Mouse (Mus musculus) monocyte, adult 5-6 weeks (primary cell): ENCODE data around the gene Ttc25. TPM values are rescaled to one million over a fixed set of nuclear protein-coding genes. Genes with fewer than 3 reads are reported as not detected.
"Not testable (repeated sequence)": the region's sequence is repeated elsewhere in the genome, so short reads cannot be mapped to it uniquely, and the experiment has no call there.

Source experiments
- ATAC-seq: fragments of 153-309, 156-312 bp; replicated peaks from 2 replicates; pipeline ENCODE4 v1.8.0; 2017; ENCODE audit warnings: mild to moderate bottlenecking; ENCODE audit not compliant: low TSS enrichment, insufficient number of reproducible peaks, severe bottlenecking, poor library complexity, low FRiP score
- total RNA-seq: library from RNA; stranded (forward); fragments of 200-1000, 200-491, 200-594 nt; gene quantifications from 3 replicates; pipeline ENCODE4 v1.2.3, GENCODE M21; 2017

Gene Ttc25
- total RNA-seq, 1 experiment from 2014 or later, result not detected

- no peak for ATAC-seq
Observed at GRCm38 (mm10) chr11:100564703-100565102, 19.3 kb downstream of the Ttc25 start.

- ATAC-seq, result no peak
Observed at GRCm38 (mm10) chr11:100567229-100567628, 21.8 kb downstream of the Ttc25 start.

GRCm38 (mm10) chr11:100567815-100568245 is 22.4 kb downstream of the Ttc25 start:
- no peak for ATAC-seq

- ATAC-seq, result no peak
Observed at GRCm38 (mm10) chr11:100568692-100569091, 23.3 kb downstream of the Ttc25 start.

GRCm38 (mm10) chr11:100569789-100570188 is 24.4 kb downstream of the Ttc25 start:
- no peak for ATAC-seq

GRCm38 (mm10) chr11:100570430-100571201 is 25.2 kb downstream of the Ttc25 start:
- peak; percentile 69 for ATAC-seq

- ATAC-seq, result peak; percentile 70
Observed at GRCm38 (mm10) chr11:100571202-100571567, 25.8 kb downstream of the Ttc25 start.

GRCm38 (mm10) chr11:100574188-100574587 is 28.8 kb downstream of the Ttc25 start:
- ATAC-seq, result no peak

GRCm38 (mm10) chr11:100574708-100575483 is 29.5 kb downstream of the Ttc25 start, which contains the start of gene Cnp:
Cnp (plus strand) TSS chr11:100574904.
- 0 out of 2 replicates have a peak, but pooled peaks have one; percentile 14 for ATAC-seq

- no peak for ATAC-seq
Observed at GRCm38 (mm10) chr11:100575484-100575855, 30.1 kb downstream of the Ttc25 start.

- no peak for ATAC-seq
Observed at GRCm38 (mm10) chr11:100576256-100576655, 30.8 kb downstream of the Ttc25 start.

GRCm38 (mm10) chr11:100577852-100578599 is 32.6 kb downstream of the Ttc25 start:
- no peak for ATAC-seq

- no peak for ATAC-seq
Observed at GRCm38 (mm10) chr11:100579116-100579799, 33.9 kb downstream of the Ttc25 start.

GRCm38 (mm10) chr11:100580275-100580674 is 34.9 kb downstream of the Ttc25 start:
- ATAC-seq, result no peak

- ATAC-seq, result no peak
Observed at GRCm38 (mm10) chr11:100581756-100582155, 36.3 kb downstream of the Ttc25 start.

- ATAC-seq, result not testable (repeated sequence)
Observed at GRCm38 (mm10) chr11:100582413-100582812, 37.0 kb downstream of the Ttc25 start.

GRCm38 (mm10) chr11:100582836-100583235 is 37.4 kb downstream of the Ttc25 start:
- ATAC-seq, result no peak

- no peak for ATAC-seq
Observed at GRCm38 (mm10) chr11:100584561-100584961, 39.2 kb downstream of the Ttc25 start.

- no peak for ATAC-seq
Observed at GRCm38 (mm10) chr11:100585148-100585547, 39.7 kb downstream of the Ttc25 start.
